Mouse (Mus musculus): ENCODE results near the gene Zbtb32. TPM values are rescaled to one million over a fixed set of nuclear protein-coding genes. Genes with fewer than 3 reads are reported as not detected.
A peak's percentile ranks its signal among the peaks of the same experiment; 100 is the strongest.

The Zbtb32 gene
- polyA plus RNA-seq, 1 experiment = 2.4 TPM

DNA sequence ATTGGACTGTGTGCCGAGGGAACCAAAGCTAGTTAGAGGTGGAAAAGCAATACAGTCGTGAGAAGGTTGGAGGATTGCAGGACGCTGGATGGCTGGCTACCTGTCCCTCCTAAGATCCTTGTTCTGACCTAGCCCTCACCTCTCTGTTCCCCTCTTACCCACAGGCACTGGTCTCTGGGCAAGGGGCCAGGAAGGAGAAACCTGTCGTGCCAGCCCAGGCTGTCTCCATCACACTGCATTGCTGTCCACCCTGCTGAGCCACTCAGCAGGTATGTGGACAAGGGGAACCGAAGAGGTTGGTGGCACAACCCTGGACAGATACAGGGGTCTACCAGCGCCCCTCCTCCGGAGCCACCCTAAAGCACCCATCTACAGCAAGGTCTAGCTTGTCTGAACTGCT lies 1.9 kb upstream of the Zbtb32 start:
- DNase-seq (ENCODE audit: low spot score) = peak; percentile 57

DNA sequence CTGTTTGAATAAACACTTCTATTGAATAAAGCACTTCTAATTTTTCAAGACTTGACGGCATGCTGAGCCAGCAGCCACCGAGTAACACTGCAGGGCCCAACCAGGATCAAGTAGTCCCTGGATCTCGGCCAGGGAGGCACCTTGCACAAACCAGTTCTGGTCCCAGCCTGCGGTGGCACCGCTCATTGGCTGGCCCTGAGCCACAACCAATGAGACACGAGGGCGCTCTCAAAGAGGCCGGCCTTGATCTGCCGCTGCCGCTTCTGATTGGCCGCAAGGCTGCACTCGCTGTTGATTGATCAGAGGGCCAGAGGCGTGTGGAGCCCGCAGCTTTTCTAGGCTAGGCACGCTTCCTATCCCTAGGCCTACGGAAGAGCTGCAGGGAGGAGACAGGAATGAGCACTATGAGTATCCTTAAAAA lies 1.2 kb upstream of the Zbtb32 start:
- DNase-seq (ENCODE audit: low spot score) = peak; percentile 72

DNA sequence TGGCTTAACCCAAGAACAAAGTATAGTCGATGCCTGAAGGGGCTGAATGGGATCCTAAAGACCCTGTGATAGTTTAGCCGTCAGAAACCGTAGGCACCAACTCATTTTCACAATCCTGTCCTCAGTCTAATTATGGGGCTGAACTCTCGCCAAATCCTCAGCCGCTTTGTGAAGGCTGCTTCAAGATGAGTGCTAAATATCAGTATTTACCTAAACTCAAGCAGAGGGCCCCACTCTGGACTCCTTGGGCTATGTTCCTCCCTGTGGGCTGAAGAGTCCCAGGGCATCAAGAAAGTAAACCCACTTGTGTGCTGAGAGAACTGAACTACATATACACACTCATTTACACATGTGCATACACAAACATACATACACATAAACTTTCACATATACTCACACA lies 1.9 kb downstream of the Zbtb32 start:
- no peak for DNase-seq (ENCODE audit: low spot score)

DNA sequence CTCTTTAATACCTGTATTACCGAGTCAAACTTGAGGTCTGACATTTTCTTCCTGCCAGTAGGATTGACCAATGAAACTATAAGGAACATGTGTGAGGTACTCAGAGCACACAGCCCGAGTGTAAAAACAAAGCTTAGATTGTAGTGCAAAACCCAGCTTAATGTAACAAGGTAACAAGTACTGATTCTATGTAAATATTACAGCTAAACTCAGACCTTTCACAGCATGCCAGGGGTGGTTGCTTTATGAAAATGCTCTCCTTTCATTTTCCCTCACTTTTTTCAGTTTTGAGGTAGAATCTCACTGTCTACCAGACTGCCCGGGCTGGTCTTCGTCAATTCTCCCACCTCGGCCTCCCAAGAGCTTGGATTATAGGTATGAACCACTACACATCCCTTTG lies 2.6 kb downstream of the Zbtb32 start:
- no peak for DNase-seq (ENCODE audit: low spot score)

DNA sequence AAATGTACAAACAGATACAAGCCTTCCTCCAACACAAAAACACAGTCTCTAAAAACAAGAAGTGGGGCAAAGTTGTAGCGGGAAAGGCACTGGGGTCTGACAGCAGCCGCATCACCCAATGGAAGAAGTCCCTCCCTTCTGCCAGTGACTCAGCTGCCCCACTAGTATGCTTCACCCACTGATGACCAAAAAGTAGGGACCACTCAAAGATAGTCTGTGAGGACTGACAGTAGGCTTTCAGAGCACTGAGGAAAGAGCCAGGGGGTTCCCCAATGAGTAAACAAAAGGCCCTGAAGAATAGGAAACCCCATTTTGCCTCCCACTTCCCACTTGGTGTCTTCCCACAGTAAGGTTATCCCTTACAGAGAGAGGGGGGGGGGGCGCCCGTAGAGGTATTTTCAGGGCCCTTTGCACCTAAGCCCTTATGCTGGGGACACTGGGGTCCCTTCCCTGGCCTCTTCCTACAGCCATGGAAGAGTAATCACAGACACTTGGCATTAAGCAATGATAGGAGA lies 4.1 kb downstream of the Zbtb32 start:
- no peak for DNase-seq (ENCODE audit: low spot score)

DNA sequence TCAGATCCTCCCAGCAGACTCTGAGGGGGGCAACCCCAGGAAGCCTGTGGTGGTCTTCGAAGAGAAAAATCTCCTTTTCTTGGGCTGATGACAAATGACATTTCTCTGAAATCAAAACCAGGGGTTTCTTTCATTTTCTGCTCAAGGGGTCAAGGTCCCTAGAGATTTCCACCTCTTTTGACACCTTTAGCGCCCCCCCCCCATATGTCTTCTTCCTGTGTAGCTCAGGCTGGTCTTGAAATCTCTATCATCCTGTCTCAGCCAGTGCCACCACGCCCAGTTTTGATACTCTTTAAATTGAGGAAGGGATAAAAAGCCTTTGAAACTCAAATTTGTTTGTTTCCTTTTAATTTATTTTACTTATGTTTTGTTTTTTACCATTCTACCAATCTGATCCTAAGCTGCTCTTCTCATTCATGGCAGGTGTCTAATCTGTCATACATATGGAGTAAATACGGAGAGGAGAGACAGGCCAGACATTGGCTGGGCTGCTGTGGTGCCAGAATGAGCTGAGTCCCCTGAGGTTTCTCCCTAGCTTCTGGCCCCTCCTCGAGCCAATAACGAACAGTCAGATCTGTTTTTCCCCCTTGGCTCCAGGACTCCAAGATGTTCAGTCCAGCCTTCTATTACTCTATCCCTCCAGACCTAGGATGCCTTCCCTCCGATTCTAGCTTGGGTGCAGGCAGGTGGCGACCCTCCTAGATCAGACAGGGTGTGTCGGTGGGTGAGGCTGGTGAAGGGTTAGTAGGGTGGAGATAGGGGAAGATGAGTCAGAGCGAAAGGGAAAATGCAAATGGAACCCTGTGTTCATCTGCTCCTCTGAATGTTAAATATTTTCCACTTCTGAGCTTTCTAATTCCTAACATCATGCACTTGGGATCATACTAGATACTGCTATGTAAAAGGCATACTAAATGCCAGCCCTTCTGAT lies 4.9 kb downstream of the Zbtb32 start:
- DNase-seq (ENCODE audit: low spot score) = no peak

DNA sequence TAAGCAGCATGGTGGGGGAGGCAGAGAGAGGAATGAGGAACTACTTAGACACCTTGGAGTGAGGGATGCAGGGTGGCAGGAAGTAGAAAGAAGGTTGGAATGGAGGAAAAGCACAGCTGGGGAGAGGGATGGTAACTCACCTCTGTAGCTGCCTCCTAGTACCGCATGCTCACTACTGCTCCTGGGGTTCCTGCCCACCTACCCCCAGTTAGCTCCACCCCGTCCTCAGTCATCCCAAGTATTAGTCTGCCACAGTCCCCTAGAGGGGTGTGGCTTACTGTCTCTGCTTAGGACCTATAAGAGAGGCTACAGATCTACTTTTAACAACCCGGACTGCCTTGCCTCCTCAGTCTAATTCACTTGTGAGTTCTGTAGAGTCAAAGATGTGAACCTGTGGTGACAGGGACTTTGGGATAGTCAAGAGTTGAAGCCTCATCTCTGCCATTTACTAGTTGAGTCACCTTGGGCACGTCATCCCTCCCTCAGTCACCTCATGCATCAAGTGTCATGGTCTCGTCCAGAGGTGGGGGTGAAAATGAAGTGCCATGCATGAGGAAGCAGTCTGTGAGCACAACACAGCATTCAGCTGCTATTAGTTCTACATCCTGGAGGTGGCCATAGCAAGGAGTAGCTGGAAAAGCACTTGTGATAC lies 5.8 kb downstream of the Zbtb32 start:
- no peak for DNase-seq (ENCODE audit: low spot score)

DNA sequence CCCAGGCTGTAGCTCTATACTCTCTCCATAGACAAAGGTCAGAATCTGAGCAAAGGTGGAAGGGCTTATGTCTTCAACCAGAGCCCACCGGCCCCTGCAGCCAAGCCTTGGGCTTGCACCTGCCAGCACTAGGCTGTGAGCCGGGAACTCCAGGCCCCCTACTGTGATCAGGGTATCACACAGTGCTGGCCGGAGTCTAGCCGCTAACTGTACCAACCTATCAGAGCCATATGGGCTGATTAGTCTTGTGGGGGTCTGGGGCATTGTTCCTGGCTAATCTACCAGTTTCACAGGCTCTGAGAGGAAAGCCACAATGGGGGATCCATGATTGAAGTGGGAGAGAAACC lies 7.1 kb downstream of the Zbtb32 start:
- DNase-seq (ENCODE audit: low spot score) = no peak

DNA sequence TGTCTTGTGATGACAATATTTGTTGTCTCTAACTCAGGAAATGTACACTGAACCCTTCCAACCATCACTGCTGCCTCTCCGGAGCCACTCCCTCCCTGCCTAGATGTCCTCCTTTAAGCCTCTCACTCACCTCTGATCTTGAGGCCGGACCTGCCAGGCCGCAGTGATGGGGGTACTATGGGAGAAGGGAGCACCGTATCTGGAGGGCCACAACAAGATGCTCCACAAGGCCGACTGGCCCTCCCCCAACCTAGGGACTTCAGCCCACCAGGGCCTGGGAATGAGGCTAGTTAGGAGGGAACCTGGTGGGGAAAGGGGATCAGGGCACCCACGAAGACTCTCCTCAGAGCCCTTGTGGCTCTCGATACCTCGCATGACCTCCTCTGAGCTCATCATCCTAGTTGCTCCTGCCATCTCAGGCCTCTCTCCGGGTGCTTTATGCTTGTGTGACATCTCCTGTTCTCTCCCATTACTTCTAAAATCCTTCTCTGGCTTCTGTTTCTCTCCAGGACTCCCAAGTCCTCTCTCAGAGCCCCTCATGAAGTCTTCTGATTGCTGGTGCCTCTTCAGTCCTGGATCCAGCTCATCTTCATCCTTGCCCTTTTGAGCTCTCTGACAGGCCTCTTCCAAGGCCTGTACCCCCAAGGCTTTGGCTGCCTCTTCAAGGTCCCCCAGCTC lies 7.6 kb downstream of the Zbtb32 start:
- no peak for DNase-seq (ENCODE audit: low spot score)

DNA sequence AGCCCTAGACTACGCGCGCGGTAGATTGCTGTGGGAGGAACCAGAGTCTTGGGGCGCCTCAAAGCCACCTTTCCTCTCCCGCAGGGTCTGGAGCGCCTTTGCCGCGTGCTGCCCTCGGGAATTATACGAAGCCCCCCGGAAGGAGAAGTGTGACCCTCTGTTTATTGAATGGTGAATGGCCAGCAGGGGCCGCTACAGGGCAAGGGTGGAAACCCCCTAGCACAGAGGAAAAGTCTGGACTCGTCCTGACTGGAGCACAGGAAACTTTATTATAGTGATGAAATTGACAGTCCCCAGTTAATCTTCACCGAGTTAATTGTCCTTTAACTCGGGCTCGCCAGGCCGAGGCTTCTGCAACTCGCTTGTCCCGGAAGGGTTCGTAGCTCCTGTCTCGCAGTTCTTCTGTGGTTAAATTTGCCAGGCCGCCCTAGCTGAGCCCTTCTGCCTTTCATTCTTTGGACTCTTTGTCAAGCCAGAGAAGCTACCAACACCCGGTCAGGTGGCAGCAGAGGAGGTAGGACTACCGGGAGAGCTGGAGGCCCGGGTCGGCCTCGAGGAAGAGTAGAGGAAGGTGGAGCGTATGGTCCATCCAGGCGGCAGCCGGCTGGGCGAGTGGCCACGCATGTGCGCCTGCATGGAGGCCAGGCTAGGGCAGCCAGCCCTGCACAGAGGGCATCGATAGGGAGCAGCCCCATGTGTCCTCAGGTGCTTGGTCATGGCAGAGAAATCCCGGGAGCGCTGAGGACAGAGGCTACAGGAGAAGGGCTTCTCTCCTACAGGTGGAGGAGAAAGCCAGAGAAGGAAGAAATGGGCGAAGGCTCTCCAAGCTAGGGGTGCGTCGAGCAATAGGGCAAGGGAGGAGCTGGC lies 9.0 kb downstream of the Zbtb32 start:
- peak; percentile 79 for DNase-seq (ENCODE audit: low spot score)

DNA sequence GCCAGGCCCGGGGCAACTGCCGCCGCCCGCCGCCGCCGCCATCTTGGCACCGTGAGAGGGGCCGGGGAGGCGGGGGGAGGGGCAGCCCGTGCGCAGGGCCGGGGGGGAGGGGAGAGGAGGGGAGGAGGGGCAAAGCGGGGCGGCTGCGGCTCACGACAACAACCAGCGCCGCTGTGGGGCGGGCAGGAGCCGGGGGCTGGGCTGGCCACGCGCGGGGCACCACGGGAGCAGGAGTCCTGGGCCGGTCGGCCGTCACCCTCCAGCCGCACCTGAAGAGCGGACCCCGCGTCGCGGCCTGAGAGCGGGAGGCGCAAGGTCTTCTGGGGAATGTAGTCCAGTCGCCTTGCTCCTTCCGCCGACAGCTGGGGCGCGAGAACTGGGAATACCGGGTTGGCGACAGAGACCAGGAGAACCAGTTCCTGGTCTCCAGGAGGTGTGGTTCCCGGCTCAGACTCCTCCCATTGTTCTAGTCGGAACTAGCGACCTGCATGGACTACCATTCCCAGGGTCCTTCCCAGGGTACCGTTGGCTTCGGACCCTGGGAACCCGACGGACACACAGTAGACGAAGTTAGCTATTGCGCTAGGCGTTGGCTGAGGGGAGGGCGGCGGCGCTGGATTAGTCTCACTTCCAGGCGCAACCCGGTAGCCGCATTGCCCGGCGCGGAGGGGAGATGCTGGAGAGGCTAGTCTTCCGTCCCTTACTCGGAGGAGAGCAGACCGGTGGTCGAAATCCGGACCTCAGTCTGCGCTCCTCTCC lies 9.9 kb downstream of the Zbtb32 start, which contains the start of gene Kmt2b:
Gene Kmt2b (minus strand): TSS at position 51 of the 759 bp plus-strand sequence.
- DNase-seq (ENCODE audit: low spot score) = peak; percentile 95

DNA sequence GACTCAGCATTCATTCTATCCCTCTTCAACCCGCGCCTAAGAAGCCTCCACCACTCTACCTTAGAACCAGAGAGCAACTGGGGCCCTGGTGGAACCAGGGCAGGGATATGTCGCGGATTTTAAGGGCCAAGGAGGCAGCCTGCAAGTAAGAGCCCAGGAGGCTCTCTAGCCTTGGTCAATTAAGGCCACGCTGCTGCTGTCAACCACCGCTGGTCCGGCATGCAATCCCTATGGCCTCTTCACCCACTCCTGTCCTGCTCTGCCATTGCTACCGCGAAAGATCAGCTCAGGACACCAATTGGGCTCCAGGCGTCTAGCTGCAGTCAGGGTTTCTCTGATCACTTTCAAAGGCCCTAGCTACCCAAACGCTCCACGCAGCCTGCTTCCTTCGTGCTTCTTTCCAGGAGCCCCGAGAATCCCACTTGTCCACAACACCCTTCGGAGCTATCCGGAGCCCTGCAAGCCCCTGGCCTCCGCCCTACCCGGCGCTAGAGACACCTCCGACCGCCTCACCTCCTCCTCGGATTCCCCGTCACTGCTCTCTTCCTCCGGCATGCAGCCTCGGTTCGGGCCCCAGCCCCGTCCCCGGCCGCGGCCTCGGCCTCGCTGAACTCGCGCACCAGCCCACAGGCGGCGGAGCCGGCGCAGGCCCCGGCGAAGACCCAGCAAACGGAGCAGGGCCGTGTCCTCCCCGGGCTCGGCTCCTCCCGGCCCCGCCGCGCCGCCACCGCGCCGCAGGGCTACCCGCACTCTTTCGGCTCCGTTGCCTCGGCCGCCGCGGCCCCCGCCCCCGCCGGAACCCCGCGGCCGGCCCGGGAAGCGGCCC lies 10.7 kb downstream of the Zbtb32 start:
- peak; percentile 70 for DNase-seq (ENCODE audit: low spot score)

DNA sequence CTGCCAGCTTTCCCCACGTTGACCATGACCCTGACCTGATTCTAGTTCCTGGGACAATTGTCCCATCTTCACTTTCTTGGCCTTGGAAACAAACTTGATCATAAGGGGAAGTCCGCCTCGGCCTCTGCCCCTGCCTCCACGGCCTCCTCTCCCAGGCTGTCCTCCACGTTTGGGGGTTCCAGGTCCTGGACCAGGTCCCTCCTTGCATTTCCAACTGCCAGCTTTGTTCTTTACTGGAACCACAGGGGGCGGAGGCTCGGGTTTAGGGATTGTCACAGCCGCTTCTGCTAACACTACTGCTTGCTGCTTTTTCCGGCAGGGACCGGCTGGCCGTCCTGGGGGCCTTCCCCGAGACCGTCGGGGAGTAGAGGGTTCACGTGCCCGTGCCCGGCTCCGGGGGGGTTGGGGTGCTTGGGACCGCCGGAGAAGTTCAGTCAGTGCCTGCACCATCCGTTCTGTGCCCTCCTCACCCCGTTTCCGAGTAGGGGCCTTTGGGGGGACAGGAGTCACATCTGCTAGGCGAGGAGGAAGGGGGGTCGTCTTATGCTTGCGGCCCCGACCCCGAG lies 12.2 kb downstream of the Zbtb32 start:
- no peak for DNase-seq (ENCODE audit: low spot score)

DNA sequence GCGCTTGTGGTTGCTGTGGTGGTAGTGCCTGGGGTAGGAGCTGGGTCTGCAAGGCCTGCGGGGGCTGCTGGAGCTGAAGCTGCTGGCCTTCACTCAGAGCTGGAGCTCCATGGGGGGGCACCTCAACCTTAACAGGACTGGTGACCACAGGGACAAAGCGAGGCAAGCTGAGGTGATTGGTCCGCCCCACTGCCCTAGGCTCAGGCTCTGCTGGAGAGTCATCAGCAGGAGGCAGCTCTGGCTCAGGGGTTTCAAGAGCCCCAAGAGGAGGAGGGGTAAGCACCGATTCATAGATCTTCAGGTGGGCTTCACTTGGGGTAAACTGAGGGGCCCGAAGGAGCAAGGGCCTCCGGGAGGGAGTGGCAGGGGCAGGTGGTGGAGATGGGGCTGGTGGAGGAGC lies 13.5 kb downstream of the Zbtb32 start:
- no peak for DNase-seq (ENCODE audit: low spot score)

DNA sequence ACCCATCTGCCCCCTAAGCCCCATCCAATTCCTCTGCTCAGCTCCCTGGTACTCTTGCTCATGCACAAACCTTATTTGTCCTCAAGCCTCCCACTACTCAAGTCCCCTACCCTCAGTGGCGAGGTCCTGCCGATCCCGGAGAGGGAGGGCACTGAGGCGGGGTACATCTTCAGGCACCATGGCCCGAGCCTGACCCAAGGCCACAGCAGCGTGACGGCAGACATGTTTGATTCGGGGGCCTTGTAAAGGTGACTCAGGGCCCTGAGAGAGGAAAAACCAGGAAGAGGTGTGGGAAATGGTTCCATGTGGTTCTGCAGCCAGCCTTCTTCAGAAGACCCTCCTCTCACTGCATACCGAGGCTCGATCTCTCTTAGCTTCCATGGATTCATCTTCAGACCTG lies 14.4 kb downstream of the Zbtb32 start:
- no peak for DNase-seq (ENCODE audit: low spot score)

DNA sequence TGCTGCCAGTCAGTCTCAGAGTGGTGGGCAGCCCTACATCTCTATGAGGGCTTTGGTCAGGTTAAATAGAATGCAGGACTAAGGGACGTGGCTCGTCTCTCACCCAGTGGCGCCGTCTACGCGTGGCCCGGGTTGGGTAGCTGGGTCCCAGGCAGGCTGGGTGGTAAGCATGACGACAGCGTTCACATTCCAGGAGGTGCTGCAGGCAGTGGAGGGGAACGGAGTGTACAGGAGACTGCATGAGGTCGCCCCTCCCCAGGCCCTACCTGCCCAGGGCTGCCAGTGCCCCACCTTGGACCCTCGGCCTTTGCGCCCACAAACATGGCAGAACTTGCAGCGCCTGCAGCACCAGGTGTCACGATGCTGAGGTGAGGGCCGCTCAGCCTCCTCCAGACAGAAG lies 17.2 kb downstream of the Zbtb32 start:
- no peak for DNase-seq (ENCODE audit: low spot score)

DNA sequence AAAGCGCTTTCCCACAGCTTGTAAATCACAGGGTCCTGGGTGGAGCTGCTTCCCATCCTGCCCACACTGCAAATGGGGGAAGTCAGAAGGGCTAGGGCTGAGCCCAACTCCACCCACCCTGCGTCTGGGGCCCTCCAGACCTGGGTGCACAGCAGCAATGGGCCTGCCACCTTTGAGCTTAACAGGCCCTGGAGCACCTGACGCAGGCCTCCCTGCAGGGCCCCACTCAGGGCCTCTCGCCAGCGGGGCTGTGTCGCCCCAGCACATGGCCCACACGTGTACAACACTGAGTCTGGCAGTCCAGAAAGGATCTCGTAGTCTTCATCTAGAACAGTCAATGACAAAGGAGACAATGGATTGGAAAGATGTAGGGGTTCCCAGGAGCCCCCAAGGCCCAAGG lies 18.8 kb downstream of the Zbtb32 start:
- DNase-seq (ENCODE audit: low spot score) = no peak

DNA sequence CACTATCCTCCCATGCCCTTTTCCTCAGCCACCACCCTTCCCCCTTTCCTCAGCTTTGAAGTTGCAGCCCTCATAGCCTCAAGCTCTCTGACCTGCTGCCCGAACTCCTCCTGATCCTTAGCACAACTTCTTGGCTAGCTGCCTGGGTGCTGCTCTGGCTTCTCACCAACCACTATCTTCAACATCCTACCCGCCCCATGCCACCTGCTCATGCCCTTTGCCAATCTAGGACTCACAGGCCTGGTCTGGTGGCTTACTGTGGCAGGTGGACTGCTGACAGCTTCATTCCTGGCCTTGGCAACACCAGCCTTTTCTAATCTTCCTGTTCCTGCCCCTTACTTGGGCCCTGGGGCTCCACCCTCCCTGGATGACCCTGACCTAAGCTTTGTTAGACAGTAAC lies 25.7 kb downstream of the Zbtb32 start:
- DNase-seq (ENCODE audit: low spot score) = no peak

DNA sequence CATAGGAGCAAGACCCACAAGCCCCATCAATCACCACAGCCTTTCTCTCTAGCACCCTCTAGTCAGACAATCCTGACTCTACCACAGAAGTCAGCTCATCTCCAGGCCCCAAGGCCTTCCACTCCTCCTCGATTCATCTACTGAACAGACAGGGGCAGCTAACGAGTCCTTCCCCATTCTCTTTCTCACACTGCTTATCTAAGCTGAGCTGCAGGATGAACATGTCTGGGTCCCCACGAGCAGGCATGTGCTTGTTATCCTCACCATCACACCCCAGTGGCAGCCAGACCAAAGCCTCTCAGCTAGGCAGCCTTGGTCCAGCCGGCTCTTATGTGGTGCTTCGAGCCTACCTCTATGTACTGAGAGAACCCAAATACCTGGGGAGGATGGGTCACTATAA lies 26.3 kb downstream of the Zbtb32 start:
- no peak for DNase-seq (ENCODE audit: low spot score)

DNA sequence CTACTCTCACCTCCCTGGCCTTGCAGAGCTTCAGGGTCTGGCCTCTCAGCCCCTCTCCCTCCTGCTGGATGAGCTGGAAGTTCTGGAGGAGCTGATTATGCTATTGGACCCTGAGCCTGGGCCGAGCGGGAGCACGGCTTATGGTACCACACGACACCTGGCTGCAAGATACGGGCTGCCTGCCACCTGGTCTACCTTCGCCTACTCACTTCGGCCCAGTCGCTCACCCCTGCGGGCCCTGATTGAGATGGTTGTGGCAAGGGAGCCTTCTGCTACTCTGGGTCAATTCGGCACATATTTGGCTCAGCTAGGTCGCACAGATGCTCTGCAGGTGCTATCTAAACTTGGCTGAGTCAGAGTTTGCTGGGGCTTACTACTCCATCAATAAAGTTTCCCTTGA lies 31.2 kb downstream of the Zbtb32 start:
- no peak for DNase-seq (ENCODE audit: low spot score)
